Mouse (Mus musculus): ENCODE measurements around the gene Zfp292. TPM values are rescaled to one million over a fixed set of nuclear protein-coding genes. Genes with fewer than 3 reads are reported as not detected.

Zfp292 gene
- polyA plus RNA-seq, 1 experiment from 2014 or later = 33.0 TPM

GRCm38 (mm10) chr4:34842826-34843225 lies 39.9 kb downstream of the Zfp292 start:
- 88% methylated on average over 3 of the region's 3 CpGs for WGBS
- peaks cover 12% of the 10 kb centered on the region; the same call in 1 of the 2 replicates for H3K4me1 ChIP-seq
- H3K4me2 ChIP-seq = no peak overlapping the region
- H3K9me3 ChIP-seq = no peaks in the 10 kb centered on the region
- peak; percentile 60; the same call in 1 of the 2 replicates for ATAC-seq (replicated peaks)
- H3K27me3 ChIP-seq (replicated peaks) = no peaks in the 10 kb centered on the region
- peaks cover 7% of the 10 kb centered on the region; the same call in 1 of the 2 replicates for H3K36me3 ChIP-seq (replicated peaks)
- H3K9ac ChIP-seq = no peak overlapping the region
- no peak overlapping the region for H3K4me3 ChIP-seq
- no peak overlapping the region for H3K27ac ChIP-seq

DNA sequence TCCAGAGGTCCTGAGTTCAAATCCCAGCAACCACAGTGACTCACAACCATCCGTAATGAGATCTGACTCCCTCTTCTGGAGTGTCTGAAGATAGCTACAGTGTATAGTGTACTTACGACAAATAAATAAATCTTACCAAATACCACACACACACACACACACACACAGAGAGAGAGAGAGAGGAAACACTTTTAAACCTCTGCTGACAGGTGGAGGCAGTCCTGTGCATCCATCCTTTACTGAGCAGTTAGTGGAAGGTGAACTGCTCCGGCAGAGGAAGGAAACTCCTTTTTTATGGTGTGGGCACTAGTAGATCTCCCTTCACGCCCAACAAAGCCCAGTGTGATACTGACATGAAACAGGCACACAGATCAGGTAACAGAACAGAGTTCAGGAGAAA lies 51.3 kb downstream of the Zfp292 start:
- H3K4me2 ChIP-seq = no peak overlapping the region
- 0 out of 2 replicates have a peak, but pooled peaks cover 12% of the 10 kb centered on the region for H3K36me3 ChIP-seq (replicated peaks)
- no peak overlapping the region for H3K27ac ChIP-seq
- no peak overlapping the region for H3K4me3 ChIP-seq
- no peaks in the 10 kb centered on the region for H3K9me3 ChIP-seq
- H3K27me3 ChIP-seq (replicated peaks) = no peaks in the 10 kb centered on the region
- ATAC-seq (replicated peaks) = no peak
- no peak overlapping the region for H3K9ac ChIP-seq
- WGBS = 93% methylated on average over 4 of the region's 4 CpGs
- H3K4me1 ChIP-seq = no peaks in the 10 kb centered on the region

GRCm38 (mm10) chr4:34829456-34829855 lies 53.3 kb downstream of the Zfp292 start:
- no peaks in the 10 kb centered on the region for H3K4me1 ChIP-seq
- 0 out of 2 replicates have a peak, but pooled peaks cover 4% of the 10 kb centered on the region for H3K36me3 ChIP-seq (replicated peaks)
- no peak overlapping the region for H3K9ac ChIP-seq
- no peak overlapping the region for H3K4me3 ChIP-seq
- H3K27ac ChIP-seq = no peak overlapping the region
- ATAC-seq (replicated peaks) = no peak
- no peak overlapping the region for H3K4me2 ChIP-seq
- H3K27me3 ChIP-seq (replicated peaks) = no peaks in the 10 kb centered on the region
- no peaks in the 10 kb centered on the region for H3K9me3 ChIP-seq
- WGBS = 96% methylated on average over 3 of the region's 3 CpGs

GRCm38 (mm10) chr4:34823901-34824300 lies 58.9 kb downstream of the Zfp292 start:
- H3K27ac ChIP-seq = no peak overlapping the region
- H3K4me1 ChIP-seq = no peaks in the 10 kb centered on the region
- WGBS = 73% methylated on average over 1 of the region's 1 CpGs

DNA sequence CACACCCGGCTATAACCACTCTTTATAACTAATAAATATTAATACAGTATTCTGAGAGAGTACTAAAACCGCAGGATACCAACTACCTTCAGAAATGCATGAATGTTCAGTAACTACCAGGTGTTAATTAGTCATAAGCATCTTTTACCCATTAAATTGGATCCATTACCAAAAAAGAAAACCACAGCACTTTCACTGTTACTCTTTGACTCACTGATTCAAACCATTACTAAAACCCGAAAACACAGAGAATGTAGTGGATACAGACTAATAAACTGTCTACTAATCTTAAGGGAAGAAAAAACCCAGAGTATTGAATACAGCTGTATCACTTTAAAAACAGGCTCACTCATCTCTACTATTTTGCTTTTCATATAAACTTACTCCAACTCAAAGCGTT lies 62.9 kb downstream of the Zfp292 start:
- H3K36me3 ChIP-seq (replicated peaks) = peaks cover 13% of the 10 kb centered on the region
- no peak overlapping the region for H3K4me2 ChIP-seq
- no peak overlapping the region for H3K9ac ChIP-seq
- no peaks in the 10 kb centered on the region for H3K4me1 ChIP-seq
- H3K9me3 ChIP-seq = no peaks in the 10 kb centered on the region
- H3K4me3 ChIP-seq = no peak overlapping the region
- H3K27ac ChIP-seq = no peak overlapping the region
- ATAC-seq (replicated peaks) = no peak
- H3K27me3 ChIP-seq (replicated peaks) = no peaks in the 10 kb centered on the region
- WGBS = 94% methylated on average over 4 of the region's 4 CpGs

More at GRCm38 (mm10) chr4:34823901-34824300, 58.9 kb downstream of the Zfp292 start:
- no peaks in the 10 kb centered on the region for H3K27me3 ChIP-seq (replicated peaks)
- H3K36me3 ChIP-seq (replicated peaks) = peaks cover 2% of the 10 kb centered on the region; the same call in 1 of the 2 replicates
- no peak overlapping the region for H3K4me2 ChIP-seq
- H3K4me3 ChIP-seq = no peak overlapping the region
- H3K9me3 ChIP-seq = no peaks in the 10 kb centered on the region
- H3K9ac ChIP-seq = no peak overlapping the region
- ATAC-seq (replicated peaks) = no peak

- 0 out of 2 replicates have a peak, but pooled peaks cover 3% of the 10 kb centered on the region for H3K4me1 ChIP-seq
- H3K36me3 ChIP-seq (replicated peaks) = peaks cover 12% of the 10 kb centered on the region
- 80% methylated on average over 14 of the region's 14 CpGs for WGBS
- peak; percentile 65; the same call in 1 of the 2 replicates for ATAC-seq (replicated peaks)
- H3K9me3 ChIP-seq = no peaks in the 10 kb centered on the region
- H3K9ac ChIP-seq = no peak overlapping the region
- no peak overlapping the region for H3K4me2 ChIP-seq
- H3K4me3 ChIP-seq = no peak overlapping the region
- no peaks in the 10 kb centered on the region for H3K27me3 ChIP-seq (replicated peaks)
- no peak overlapping the region for H3K27ac ChIP-seq
Observed at GRCm38 (mm10) chr4:34801166-34802034, 81.4 kb downstream of the Zfp292 start.

- 93% methylated on average over 2 of the region's 2 CpGs for WGBS
- no peak overlapping the region for H3K9ac ChIP-seq
- no peak overlapping the region for H3K4me2 ChIP-seq
- ATAC-seq (replicated peaks) = no peak
- H3K4me1 ChIP-seq = 0 out of 2 replicates have a peak, but pooled peaks cover 3% of the 10 kb centered on the region
- H3K27me3 ChIP-seq (replicated peaks) = no peaks in the 10 kb centered on the region
- H3K9me3 ChIP-seq = no peaks in the 10 kb centered on the region
- H3K27ac ChIP-seq = no peak overlapping the region
- H3K36me3 ChIP-seq (replicated peaks) = no peaks in the 10 kb centered on the region
- H3K4me3 ChIP-seq = no peak overlapping the region
Observed at GRCm38 (mm10) chr4:34798005-34798404, 84.8 kb downstream of the Zfp292 start.

- ATAC-seq (replicated peaks) = no peak
- WGBS = 85% methylated on average over 8 of the region's 8 CpGs
- Histone ChIP-seq H3K4me1 (0 out of 2 replicates have a peak, but pooled peaks cover 3% of the 10 kb centered on the region), H3K4me2 (no peak overlapping the region), H3K27me3 (replicated peaks) (no peaks in the 10 kb centered on the region), H3K4me3 (no peak overlapping the region), H3K9ac (no peak overlapping the region), H3K36me3 (replicated peaks) (no peaks in the 10 kb centered on the region), H3K9me3 (no peaks in the 10 kb centered on the region), H3K27ac (no peak overlapping the region)
Observed at GRCm38 (mm10) chr4:34797294-34797983, 85.3 kb downstream of the Zfp292 start.

DNA sequence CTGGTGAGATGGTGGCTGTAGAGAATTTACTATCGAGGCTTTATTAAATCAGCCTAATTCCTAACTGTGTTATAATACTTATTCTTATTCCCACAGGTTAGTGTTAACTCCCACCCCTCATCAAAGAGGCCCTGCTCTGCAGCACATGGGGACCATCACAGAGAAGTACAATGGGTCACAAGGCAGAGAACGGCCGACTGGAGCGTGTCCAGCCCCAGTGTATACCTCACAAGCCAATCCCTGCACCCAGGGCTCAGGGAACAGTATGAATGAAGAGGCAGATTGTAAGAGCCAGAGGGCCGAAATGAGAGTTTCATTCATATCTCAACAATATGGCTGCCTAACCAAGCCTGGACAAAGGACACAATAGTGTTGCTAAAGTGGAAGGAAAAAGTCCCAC lies 86.5 kb downstream of the Zfp292 start:
- Histone ChIP-seq H3K4me1 (no peaks in the 10 kb centered on the region), H3K27me3 (replicated peaks) (no peaks in the 10 kb centered on the region), H3K9ac (no peak overlapping the region), H3K36me3 (replicated peaks) (no peaks in the 10 kb centered on the region), H3K27ac (no peak overlapping the region), H3K4me3 (no peak overlapping the region), H3K9me3 (no peaks in the 10 kb centered on the region), H3K4me2 (no peak overlapping the region)
- no peak; the same call in 1 of the 2 replicates for ATAC-seq (replicated peaks)
- 80% methylated on average over 5 of the region's 5 CpGs for WGBS

DNA sequence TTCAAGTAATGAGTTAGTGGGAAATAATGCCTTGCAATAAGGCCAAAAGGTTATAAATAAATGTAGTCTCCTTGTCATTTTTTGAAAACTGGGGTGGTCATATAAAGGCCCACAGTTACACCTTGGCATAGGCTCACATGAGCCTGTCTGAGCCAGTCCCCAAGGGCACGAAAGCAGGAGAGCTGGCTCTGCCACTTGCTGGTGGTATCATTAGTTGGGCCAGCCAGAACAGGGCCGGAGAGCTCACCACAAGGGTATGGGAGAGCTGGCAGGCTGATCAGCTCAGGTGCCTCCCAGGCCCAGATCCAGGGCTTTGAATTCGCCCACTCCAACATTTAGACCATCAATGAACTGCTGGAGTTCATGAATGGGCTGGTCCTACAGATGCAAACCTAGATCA lies 96.3 kb downstream of the Zfp292 start:
- ATAC-seq (replicated peaks) = no peak

GRCm38 (mm10) chr4:34785646-34786045 lies 97.1 kb downstream of the Zfp292 start:
- Histone ChIP-seq H3K4me2 (no peak overlapping the region), H3K9ac (no peak overlapping the region), H3K27ac (no peak overlapping the region), H3K4me3 (no peak overlapping the region), H3K4me1 (no peaks in the 10 kb centered on the region), H3K36me3 (replicated peaks) (no peaks in the 10 kb centered on the region), H3K27me3 (replicated peaks) (no peaks in the 10 kb centered on the region), H3K9me3 (no peaks in the 10 kb centered on the region)
- no peak for ATAC-seq (replicated peaks)
- 78% methylated on average over 2 of the region's 2 CpGs for WGBS

More for the DNA sequence above, 96.3 kb downstream of the Zfp292 start:
- H3K9ac ChIP-seq = no peak overlapping the region
- no peaks in the 10 kb centered on the region for H3K9me3 ChIP-seq
- WGBS = 79% methylated on average over 3 of the region's 3 CpGs
- no peaks in the 10 kb centered on the region for H3K4me1 ChIP-seq
- no peak overlapping the region for H3K4me2 ChIP-seq
- H3K27ac ChIP-seq = no peak overlapping the region
- no peaks in the 10 kb centered on the region for H3K36me3 ChIP-seq (replicated peaks)
- no peak overlapping the region for H3K4me3 ChIP-seq
- no peaks in the 10 kb centered on the region for H3K27me3 ChIP-seq (replicated peaks)

DNA sequence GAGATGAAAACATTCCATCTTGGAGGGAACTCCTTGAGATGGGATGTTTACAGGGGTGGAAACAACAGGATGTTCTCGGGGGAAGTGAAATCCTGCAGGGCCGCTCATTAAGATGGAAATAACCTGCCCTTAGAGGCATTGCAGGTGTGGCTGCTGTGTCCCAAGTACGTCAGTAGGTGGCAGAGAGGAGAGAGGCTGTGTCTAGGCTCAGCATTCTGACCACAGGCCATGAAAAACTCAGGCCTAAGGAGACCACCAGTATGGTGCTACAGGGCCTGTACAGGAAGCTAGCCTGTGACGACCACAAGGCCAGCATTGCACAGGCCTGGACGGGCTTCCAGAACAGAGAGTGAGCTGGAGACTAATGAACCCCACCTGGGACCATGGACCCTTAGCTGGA lies 97.9 kb downstream of the Zfp292 start:
- no peaks in the 10 kb centered on the region for H3K9me3 ChIP-seq
- 45% methylated on average over 5 of the region's 5 CpGs for WGBS
- 0 out of 2 replicates have a peak, but pooled peaks have one; percentile 39 for ATAC-seq (replicated peaks)
- H3K36me3 ChIP-seq (replicated peaks) = no peaks in the 10 kb centered on the region
- H3K4me3 ChIP-seq = no peak overlapping the region
- H3K9ac ChIP-seq = no peak overlapping the region
- H3K4me1 ChIP-seq = no peaks in the 10 kb centered on the region
- H3K4me2 ChIP-seq = no peak overlapping the region
- H3K27ac ChIP-seq = no peak overlapping the region
- H3K27me3 ChIP-seq (replicated peaks) = no peaks in the 10 kb centered on the region

Measured in midbrain, embryonic 15.5 days (tissue).